Mouse (Mus musculus): Measurements from ENCODE around the gene 3110082I17Rik. TPM values are rescaled to one million over a fixed set of nuclear protein-coding genes. Genes with fewer than 3 reads are reported as not detected.

Gene 3110082I17Rik
- polyA plus RNA-seq, 1 experiment from 2014 or later = 30.6 TPM

GRCm38 (mm10) chr5:139333301-139334013, 126.9 kb downstream of the 3110082I17Rik start:
- no peak overlapping the region for H3K4me2 ChIP-seq
- H3K36me3 ChIP-seq (replicated peaks) = peaks cover 39% of the 10 kb centered on the region
- H3K27ac ChIP-seq = no peak overlapping the region
- no peak overlapping the region for H3K9ac ChIP-seq
- H3K27me3 ChIP-seq = peaks cover 12% of the 10 kb centered on the region; the same call in 1 of the 2 replicates
- no peaks in the 10 kb centered on the region for H3K9me3 ChIP-seq
- H3K4me3 ChIP-seq (replicated peaks) = no peak overlapping the region
- H3K4me1 ChIP-seq = no peaks in the 10 kb centered on the region
- no peak for ATAC-seq (ENCODE audit: low FRiP score)
- whole genome bisulfite sequencing = 86% methylated on average over 16 of the region's 16 CpGs

- no peak for ATAC-seq (ENCODE audit: low FRiP score)
- Histone ChIP-seq H3K27ac (no peak overlapping the region), H3K4me2 (no peak overlapping the region), H3K9me3 (no peaks in the 10 kb centered on the region), H3K9ac (no peak overlapping the region), H3K36me3 (replicated peaks) (peaks cover 32% of the 10 kb centered on the region), H3K4me3 (replicated peaks) (no peak overlapping the region), H3K4me1 (no peaks in the 10 kb centered on the region), H3K27me3 (peaks cover 15% of the 10 kb centered on the region; the same call in 1 of the 2 replicates)
- WGBS = 83% methylated on average over 8 of the region's 8 CpGs
These were observed 127.6 kb downstream of the 3110082I17Rik start for GRCm38 (mm10) chr5:139332590-139333272.

GRCm38 (mm10) chr5:139331742-139332141, 128.6 kb downstream of the 3110082I17Rik start:
- H3K9me3 ChIP-seq = no peaks in the 10 kb centered on the region
- no peak overlapping the region for H3K4me3 ChIP-seq (replicated peaks)
- peaks cover 22% of the 10 kb centered on the region for H3K36me3 ChIP-seq (replicated peaks)
- H3K27ac ChIP-seq = no peak overlapping the region
- peaks cover 25% of the 10 kb centered on the region for H3K27me3 ChIP-seq
- H3K9ac ChIP-seq = no peak overlapping the region
- ATAC-seq (ENCODE audit: low FRiP score) = peak; percentile 9; the same call in 1 of the 2 replicates
- WGBS = 25% methylated on average over 8 of the region's 8 CpGs
- H3K4me1 ChIP-seq = no peaks in the 10 kb centered on the region
- H3K4me2 ChIP-seq = no peak overlapping the region

GRCm38 (mm10) chr5:139330766-139331165, 129.6 kb downstream of the 3110082I17Rik start:
- Histone ChIP-seq H3K4me3 (replicated peaks) (no peak overlapping the region), H3K4me1 (peaks cover 1% of the 10 kb centered on the region; the same call in 1 of the 2 replicates), H3K4me2 (no peak overlapping the region), H3K27ac (no peak overlapping the region), H3K9me3 (no peaks in the 10 kb centered on the region), H3K36me3 (replicated peaks) (peaks cover 12% of the 10 kb centered on the region), H3K9ac (no peak overlapping the region), H3K27me3 (peaks cover 34% of the 10 kb centered on the region)
- 70% methylated on average over 7 of the region's 7 CpGs for WGBS
- ATAC-seq (ENCODE audit: low FRiP score) = no peak

- Histone ChIP-seq H3K4me1 (peaks cover 14% of the 10 kb centered on the region), H3K4me2 (no peak overlapping the region), H3K27me3 (peaks cover 66% of the 10 kb centered on the region), H3K9me3 (no peaks in the 10 kb centered on the region), H3K27ac (no peak overlapping the region), H3K9ac (no peak overlapping the region), H3K4me3 (replicated peaks) (no peak overlapping the region), H3K36me3 (replicated peaks) (no peaks in the 10 kb centered on the region)
- 76% methylated on average over 7 of the region's 7 CpGs for WGBS
- ATAC-seq (ENCODE audit: low FRiP score) = no peak
These were observed 132.7 kb downstream of the 3110082I17Rik start for GRCm38 (mm10) chr5:139327634-139328020.

GRCm38 (mm10) chr5:139326986-139327633, 133.2 kb downstream of the 3110082I17Rik start:
- Histone ChIP-seq H3K9me3 (no peaks in the 10 kb centered on the region), H3K27ac (no peak overlapping the region), H3K27me3 (peaks cover 68% of the 10 kb centered on the region), H3K4me3 (replicated peaks) (no peak overlapping the region), H3K36me3 (replicated peaks) (no peaks in the 10 kb centered on the region), H3K4me1 (peaks cover 14% of the 10 kb centered on the region), H3K9ac (no peak overlapping the region), H3K4me2 (no peak overlapping the region)
- WGBS = 75% methylated on average over 7 of the region's 7 CpGs
- no peak for ATAC-seq (ENCODE audit: low FRiP score)

- H3K27ac ChIP-seq = no peak overlapping the region
- 65% methylated on average over 13 of the region's 13 CpGs for WGBS
- H3K27me3 ChIP-seq = peaks cover 65% of the 10 kb centered on the region
- H3K9ac ChIP-seq = no peak overlapping the region
- H3K4me2 ChIP-seq = no peak overlapping the region
- ATAC-seq (ENCODE audit: low FRiP score) = no peak
- H3K9me3 ChIP-seq = no peaks in the 10 kb centered on the region
- no peak overlapping the region for H3K4me3 ChIP-seq (replicated peaks)
- no peaks in the 10 kb centered on the region for H3K36me3 ChIP-seq (replicated peaks)
- peaks cover 14% of the 10 kb centered on the region for H3K4me1 ChIP-seq
These were observed 134.1 kb downstream of the 3110082I17Rik start for GRCm38 (mm10) chr5:139326111-139326696.

- Histone ChIP-seq H3K36me3 (replicated peaks) (no peaks in the 10 kb centered on the region), H3K9ac (peak within 1 kb of the TSS; percentile 60), H3K9me3 (no peaks in the 10 kb centered on the region), H3K4me3 (replicated peaks) (peak within 1 kb of the TSS; percentile 66), H3K4me1 (peaks cover 14% of the 10 kb centered on the region), H3K27me3 (peaks cover 65% of the 10 kb centered on the region), H3K4me2 (peak within 1 kb of the TSS; percentile 98), H3K27ac (no peak within 1 kb of the TSS)
- ATAC-seq (ENCODE audit: low FRiP score) = peak; percentile 87
- WGBS = 2% methylated on average over 61 of the region's 61 CpGs
These were observed 134.8 kb downstream of the 3110082I17Rik start, which contains the start of gene Adap1 for GRCm38 (mm10) chr5:139325395-139325966. Adap1 (minus strand) TSS chr5:139325622.

- Histone ChIP-seq H3K36me3 (replicated peaks) (no peaks in the 10 kb centered on the region), H3K9ac (peak overlapping the region; percentile 60), H3K4me3 (replicated peaks) (peak overlapping the region; percentile 66), H3K9me3 (no peaks in the 10 kb centered on the region), H3K4me2 (peak overlapping the region; percentile 98), H3K27ac (no peak overlapping the region), H3K4me1 (peaks cover 14% of the 10 kb centered on the region), H3K27me3 (peaks cover 65% of the 10 kb centered on the region)
- ATAC-seq (ENCODE audit: low FRiP score) = peak; percentile 36
- WGBS = 3% methylated on average over 41 of the region's 62 CpGs
These were observed 135.5 kb downstream of the 3110082I17Rik start for GRCm38 (mm10) chr5:139324691-139325394.

- Histone ChIP-seq H3K4me2 (no peak overlapping the region), H3K36me3 (replicated peaks) (no peaks in the 10 kb centered on the region), H3K9ac (no peak overlapping the region), H3K4me3 (replicated peaks) (peak overlapping the region; percentile 66; the same call in 1 of the 2 replicates), H3K27ac (no peak overlapping the region), H3K27me3 (peaks cover 61% of the 10 kb centered on the region), H3K9me3 (no peaks in the 10 kb centered on the region), H3K4me1 (peaks cover 14% of the 10 kb centered on the region)
- ATAC-seq (ENCODE audit: low FRiP score) = no peak
- 65% methylated on average over 5 of the region's 5 CpGs for WGBS
These were observed 136.3 kb downstream of the 3110082I17Rik start for GRCm38 (mm10) chr5:139324045-139324491.

GRCm38 (mm10) chr5:139323260-139323924, 136.9 kb downstream of the 3110082I17Rik start:
- WGBS = 85% methylated on average over 9 of the region's 9 CpGs
- H3K27me3 ChIP-seq = peaks cover 57% of the 10 kb centered on the region
- H3K4me2 ChIP-seq = no peak overlapping the region

More at GRCm38 (mm10) chr5:139323260-139323924, 136.9 kb downstream of the 3110082I17Rik start:
- H3K9me3 ChIP-seq = no peaks in the 10 kb centered on the region
- peaks cover 14% of the 10 kb centered on the region for H3K4me1 ChIP-seq
- H3K36me3 ChIP-seq (replicated peaks) = no peaks in the 10 kb centered on the region
- ATAC-seq (ENCODE audit: low FRiP score) = no peak
- no peak overlapping the region for H3K9ac ChIP-seq
- H3K27ac ChIP-seq = no peak overlapping the region
- H3K4me3 ChIP-seq (replicated peaks) = no peak overlapping the region
